Mouse (Mus musculus): ENCODE measurements at regions not wholly inside any gene's neighbourhood (a gene's known extent, or its start where the extent isn't known, plus 50 kb on each side); places are given as distances from the start of the nearest gene placed in this dataset.

DNA sequence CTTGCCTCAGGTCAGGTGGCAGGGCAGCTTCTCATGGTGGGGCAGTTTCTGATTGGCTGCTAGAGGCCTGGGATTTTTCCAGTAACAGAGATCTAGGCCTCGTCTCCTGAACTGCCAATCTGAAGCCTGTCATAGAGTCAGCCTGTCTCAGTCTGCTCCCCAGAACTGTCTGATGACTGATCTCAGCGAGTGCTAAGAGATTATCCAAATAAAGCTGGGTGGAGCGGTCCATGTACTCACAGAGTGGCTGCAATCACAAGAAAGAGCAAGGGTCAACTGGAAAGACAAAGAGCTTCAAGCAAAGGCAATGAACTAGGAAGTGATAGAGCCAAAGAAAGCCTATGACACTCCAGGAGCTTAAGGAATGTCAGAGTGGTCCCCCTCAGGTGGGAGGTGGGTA is 354.7 kb downstream of the Rnf144a start:
- TF ChIP-seq CTCF (IDR thresholded peaks at IDR 0.05; ENCODE audit: borderline replicate concordance, extremely low read depth, insufficient read depth, insufficient read length) (no peak), POLR2A (IDR thresholded peaks at IDR 0.05; ENCODE audit: borderline replicate concordance, extremely low read depth, insufficient read depth, insufficient read length, poor library complexity, severe bottlenecking) (no peak)
